Mouse (Mus musculus): ENCODE measurements at regions not wholly inside any gene's neighbourhood (a gene's known extent, or its start where the extent isn't known, plus 50 kb on each side); places are given as distances from the start of the nearest gene placed in this dataset.

DNA sequence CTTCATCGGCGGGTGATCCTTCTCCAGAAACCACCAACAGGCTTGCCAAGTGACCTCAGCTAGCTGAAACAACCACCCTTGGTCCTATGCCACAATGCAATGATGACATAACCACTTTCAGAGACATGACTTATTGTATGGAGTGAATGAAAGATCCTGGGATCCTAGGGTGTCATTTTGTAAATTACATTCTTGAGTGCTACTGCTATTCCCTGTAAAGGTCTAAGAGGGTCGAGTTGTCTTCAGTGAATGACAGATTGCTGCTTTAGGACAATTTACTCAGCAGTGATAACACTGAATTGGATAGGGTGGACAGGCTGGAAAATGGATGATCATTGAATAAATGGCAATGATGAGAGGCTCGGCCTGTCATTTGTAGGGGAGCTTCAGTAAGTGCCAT lies 692.4 kb downstream of the Gm9008 start:
- no peak for ATAC-seq
- WGBS = 79% methylated on average over 4 of the region's 4 CpGs
- Histone ChIP-seq H3K9ac (ENCODE audit: low read depth, low read length) (no peak overlapping the region), H3K27ac (ENCODE audit: low read length) (no peak overlapping the region), H3K4me1 (ENCODE audit: control insufficient read depth, insufficient read depth, low read length) (0 out of 2 replicates have a peak, but pooled peaks cover 2% of the 10 kb centered on the region), H3K27me3 (ENCODE audit: control insufficient read depth, insufficient read depth, low read depth, low read length) (no peaks in the 10 kb centered on the region), H3K9me3 (replicated peaks; ENCODE audit: control insufficient read depth, low read length, poor library complexity, severe bottlenecking) (no peaks in the 10 kb centered on the region; the same call in 1 of the 2 replicates), H3K4me3 (ENCODE audit: low read depth, low read length) (no peak overlapping the region), H3K36me3 (ENCODE audit: control insufficient read depth, insufficient read depth, low read length) (no peaks in the 10 kb centered on the region), H3K4me2 (ENCODE audit: low read length) (no peak overlapping the region)

DNA sequence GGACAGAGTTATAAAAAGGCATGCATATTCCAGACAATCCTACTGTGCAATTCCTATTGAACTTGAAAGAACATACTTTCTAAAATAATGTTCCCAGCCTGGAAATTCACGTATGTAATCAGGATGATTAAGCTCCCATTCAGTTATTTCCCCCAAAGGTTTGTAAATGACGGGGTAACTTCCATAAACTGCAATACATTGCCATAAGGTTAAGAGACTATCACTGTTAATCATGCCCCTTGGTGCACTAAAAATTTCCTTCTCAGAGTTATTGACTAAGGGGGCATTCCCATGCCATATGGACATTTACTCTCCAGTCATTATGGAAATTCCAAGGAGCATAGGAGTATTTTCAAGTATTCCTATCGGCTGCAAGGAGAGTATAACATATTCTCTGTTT lies 697.6 kb downstream of the Gm9008 start:
- H3K9me3 ChIP-seq (replicated peaks; ENCODE audit: control insufficient read depth, low read length, poor library complexity, severe bottlenecking) = no peaks in the 10 kb centered on the region
- 0 out of 2 replicates have a peak overlapping the region, but pooled peaks have one; percentile 8 for H3K27ac ChIP-seq (ENCODE audit: low read length)
- WGBS = 51% methylated on average over 3 of the region's 3 CpGs
- 0 out of 2 replicates have a peak, but pooled peaks cover 5% of the 10 kb centered on the region for H3K4me1 ChIP-seq (ENCODE audit: control insufficient read depth, insufficient read depth, low read length)
- no peak for ATAC-seq
- H3K9ac ChIP-seq (ENCODE audit: low read depth, low read length) = no peak overlapping the region
- H3K4me3 ChIP-seq (ENCODE audit: low read depth, low read length) = no peak overlapping the region
- H3K36me3 ChIP-seq (ENCODE audit: control insufficient read depth, insufficient read depth, low read length) = no peaks in the 10 kb centered on the region
- H3K4me2 ChIP-seq (ENCODE audit: low read length) = no peak overlapping the region
- H3K27me3 ChIP-seq (ENCODE audit: control insufficient read depth, insufficient read depth, low read depth, low read length) = no peaks in the 10 kb centered on the region

DNA sequence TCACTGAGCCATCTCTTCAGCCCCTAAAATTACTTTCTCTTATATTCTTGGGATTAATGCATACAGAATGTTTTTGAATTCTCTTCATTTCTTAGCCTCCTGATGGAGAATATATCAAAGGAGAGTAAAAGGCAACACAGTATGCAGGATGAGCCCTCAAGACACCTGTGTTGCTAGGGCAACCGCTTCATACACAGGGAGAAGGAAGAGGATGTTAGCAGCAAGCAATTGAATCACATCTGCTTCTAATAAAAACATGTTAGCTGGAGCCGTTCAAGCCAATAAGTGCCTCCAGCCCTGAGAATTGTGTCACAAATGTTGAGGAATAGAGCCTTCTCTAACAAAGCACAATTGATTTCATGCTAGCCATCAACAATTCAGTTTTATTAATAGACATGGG lies 698.0 kb downstream of the Gm9008 start:
- 45% methylated on average over 2 of the region's 2 CpGs for WGBS
- Histone ChIP-seq H3K27ac (ENCODE audit: low read length) (no peak overlapping the region), H3K4me1 (ENCODE audit: control insufficient read depth, insufficient read depth, low read length) (0 out of 2 replicates have a peak, but pooled peaks cover 5% of the 10 kb centered on the region), H3K36me3 (ENCODE audit: control insufficient read depth, insufficient read depth, low read length) (no peaks in the 10 kb centered on the region), H3K9me3 (replicated peaks; ENCODE audit: control insufficient read depth, low read length, poor library complexity, severe bottlenecking) (no peaks in the 10 kb centered on the region), H3K9ac (ENCODE audit: low read depth, low read length) (no peak overlapping the region), H3K4me3 (ENCODE audit: low read depth, low read length) (no peak overlapping the region), H3K4me2 (ENCODE audit: low read length) (no peak overlapping the region), H3K27me3 (ENCODE audit: control insufficient read depth, insufficient read depth, low read depth, low read length) (no peaks in the 10 kb centered on the region)
- ATAC-seq = peak; percentile 85

- H3K9ac ChIP-seq (ENCODE audit: low read depth, low read length) = no peak overlapping the region
- H3K9me3 ChIP-seq (replicated peaks; ENCODE audit: control insufficient read depth, low read length, poor library complexity, severe bottlenecking) = 0 out of 2 replicates have a peak, but pooled peaks cover 3% of the 10 kb centered on the region
- ATAC-seq = no peak
- H3K36me3 ChIP-seq (ENCODE audit: control insufficient read depth, insufficient read depth, low read length) = no peaks in the 10 kb centered on the region
- no peak overlapping the region for H3K4me3 ChIP-seq (ENCODE audit: low read depth, low read length)
- no peak overlapping the region for H3K27ac ChIP-seq (ENCODE audit: low read length)
- 63% methylated on average over 20 of the region's 20 CpGs for WGBS
- no peaks in the 10 kb centered on the region for H3K4me1 ChIP-seq (ENCODE audit: control insufficient read depth, insufficient read depth, low read length)
- H3K4me2 ChIP-seq (ENCODE audit: low read length) = no peak overlapping the region
- no peaks in the 10 kb centered on the region for H3K27me3 ChIP-seq (ENCODE audit: control insufficient read depth, insufficient read depth, low read depth, low read length)
Observed at GRCm38 (mm10) chr6:75782680-75783079, 714.9 kb downstream of the Gm9008 start.

DNA sequence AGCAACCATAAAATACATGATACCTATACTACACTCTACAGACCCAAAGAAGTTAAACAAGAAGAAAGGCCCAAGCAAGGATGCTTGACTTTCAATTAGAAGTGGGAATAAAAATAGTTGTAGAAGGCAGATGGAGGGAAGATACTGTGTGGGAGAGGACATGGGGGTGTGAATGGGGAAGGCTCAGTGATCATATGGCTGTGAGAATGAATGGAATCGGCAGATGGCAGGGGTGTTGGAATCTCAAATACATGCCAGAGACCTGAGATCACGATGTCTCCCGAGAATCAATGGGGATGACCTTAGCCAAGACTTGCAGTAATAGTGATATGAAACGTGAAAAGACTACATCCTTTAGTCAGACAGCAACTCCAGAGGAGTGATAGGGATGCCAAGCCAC lies 734.5 kb downstream of the Gm9008 start:
- no peaks in the 10 kb centered on the region for H3K27me3 ChIP-seq (ENCODE audit: control insufficient read depth, insufficient read depth, low read depth, low read length)
- no peak for ATAC-seq
- 92% methylated on average over 4 of the region's 4 CpGs for whole genome bisulfite sequencing
- H3K27ac ChIP-seq (ENCODE audit: low read length) = no peak overlapping the region
- no peak overlapping the region for H3K4me3 ChIP-seq (ENCODE audit: low read depth, low read length)
- H3K9me3 ChIP-seq (replicated peaks; ENCODE audit: control insufficient read depth, low read length, poor library complexity, severe bottlenecking) = no peaks in the 10 kb centered on the region
- H3K4me1 ChIP-seq (ENCODE audit: control insufficient read depth, insufficient read depth, low read length) = no peaks in the 10 kb centered on the region
- no peaks in the 10 kb centered on the region for H3K36me3 ChIP-seq (ENCODE audit: control insufficient read depth, insufficient read depth, low read length)
- no peak overlapping the region for H3K9ac ChIP-seq (ENCODE audit: low read depth, low read length)
- H3K4me2 ChIP-seq (ENCODE audit: low read length) = no peak overlapping the region

- H3K4me1 ChIP-seq (ENCODE audit: control insufficient read depth, insufficient read depth, low read length) = no peaks in the 10 kb centered on the region
- H3K27me3 ChIP-seq (ENCODE audit: control insufficient read depth, insufficient read depth, low read depth, low read length) = no peaks in the 10 kb centered on the region
- no peak for ATAC-seq
- H3K4me2 ChIP-seq (ENCODE audit: low read length) = no peak overlapping the region
- no peak overlapping the region for H3K27ac ChIP-seq (ENCODE audit: low read length)
- H3K9ac ChIP-seq (ENCODE audit: low read depth, low read length) = no peak overlapping the region
- H3K36me3 ChIP-seq (ENCODE audit: control insufficient read depth, insufficient read depth, low read length) = no peaks in the 10 kb centered on the region
- 51% methylated on average over 2 of the region's 2 CpGs for WGBS
- H3K9me3 ChIP-seq (replicated peaks; ENCODE audit: control insufficient read depth, low read length, poor library complexity, severe bottlenecking) = no peaks in the 10 kb centered on the region
- H3K4me3 ChIP-seq (ENCODE audit: low read depth, low read length) = no peak overlapping the region
Observed at GRCm38 (mm10) chr6:75756184-75756583, 741.4 kb downstream of the Gm9008 start.
